Mouse (Mus musculus) natural killer cell, adult 2 months (primary cell): ENCODE measurements around the gene Gabbr1.
"Not testable (repeated sequence)": the region's sequence is repeated elsewhere in the genome, so short reads cannot be mapped to it uniquely, and the experiment has no call there.

Source experiments
- DNase-seq, 2 experiments: peaks; one replicate each; pipeline ENCODE4 v3.0.0; 2022; ENCODE audit warnings: low spot score in 2 of 2

Gabbr1 gene

GRCm38 (mm10) chr17:37045611-37046311, at the start of gene Gabbr1:
Gene Gabbr1, plus strand, starts transcription at chr17:37045966.
- peak; percentile 29 to 40 for DNase-seq

GRCm38 (mm10) chr17:36997033-36997735, 48.6 kb upstream of the Gabbr1 start:
- peak; percentile 16 to 50 for DNase-seq

DNA sequence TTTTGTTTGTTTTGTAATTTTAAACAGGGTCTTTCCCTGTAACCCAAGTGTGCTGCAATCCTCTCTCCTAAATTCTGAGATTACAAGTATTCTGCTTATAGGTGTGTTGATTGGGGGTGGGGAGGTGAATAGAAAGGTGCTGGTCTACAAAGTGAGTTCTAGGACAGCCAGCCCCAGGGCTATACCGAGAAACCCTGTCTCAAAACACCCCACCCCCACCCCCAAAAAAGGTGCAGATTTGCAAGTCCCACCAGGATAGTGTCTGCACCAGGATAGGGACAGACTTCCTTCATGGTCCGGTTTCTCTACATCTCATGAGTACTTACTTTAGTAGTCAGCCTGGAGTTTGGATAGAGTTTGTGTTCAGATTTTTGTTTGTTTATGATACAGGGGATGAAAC, 47.3 kb upstream of the Gabbr1 start:
- no peak for DNase-seq

DNA sequence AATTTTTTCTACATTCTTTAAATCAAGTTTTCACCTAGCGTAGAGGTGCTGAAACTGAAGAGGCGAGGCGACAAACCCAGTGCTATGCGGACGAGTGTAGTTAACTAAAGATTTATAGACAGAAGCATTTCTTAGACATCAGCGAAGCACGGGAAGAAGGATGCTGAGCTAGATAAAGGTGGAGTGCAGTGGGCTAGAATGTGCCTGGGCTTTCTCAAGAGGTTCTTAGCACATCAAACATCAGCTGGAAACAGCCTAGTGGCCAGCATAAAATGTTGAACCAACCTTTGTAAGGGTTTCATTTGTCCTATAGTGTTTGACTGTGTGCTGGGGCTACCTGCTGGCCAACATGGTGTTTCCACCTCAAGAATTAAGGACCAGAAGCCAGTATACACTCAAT, 44.9 kb upstream of the Gabbr1 start, which contains the start of gene Zfp57:
Zfp57 (plus strand) TSS at position 301 of the 400 bp plus-strand sequence.
- DNase-seq, result no peak

GRCm38 (mm10) chr17:37002364-37003330, 43.1 kb upstream of the Gabbr1 start:
- peak in 1 of 2 experiments; percentile 1 for DNase-seq

- no peak for DNase-seq
Measured at GRCm38 (mm10) chr17:37003366-37003765, 42.4 kb upstream of the Gabbr1 start.

GRCm38 (mm10) chr17:37008161-37008560, 37.6 kb upstream of the Gabbr1 start:
- DNase-seq, result no peak

GRCm38 (mm10) chr17:37009460-37010042, 36.2 kb upstream of the Gabbr1 start:
- DNase-seq, result peak in 1 of 2 experiments; percentile 3

DNA sequence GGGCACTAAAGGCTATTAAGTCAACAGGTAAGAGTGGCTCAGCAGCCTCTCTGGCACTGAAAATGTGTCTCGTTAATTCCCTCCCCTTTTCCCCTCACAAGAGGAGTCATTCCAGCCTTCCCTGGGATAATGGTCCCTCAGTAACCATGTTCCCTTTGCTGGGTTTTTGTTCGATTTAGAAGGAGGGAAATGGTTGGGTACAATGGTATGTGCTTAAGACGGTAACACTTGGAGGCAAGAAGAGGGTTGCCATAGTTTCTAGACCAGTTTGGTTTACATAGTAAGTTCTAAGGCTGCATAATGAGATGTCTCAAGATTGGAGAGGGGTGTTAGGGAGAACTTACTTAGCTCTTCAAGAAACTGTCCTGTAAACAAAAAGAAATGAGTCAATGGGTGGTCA, 34.0 kb upstream of the Gabbr1 start:
- DNase-seq, result no peak

DNA sequence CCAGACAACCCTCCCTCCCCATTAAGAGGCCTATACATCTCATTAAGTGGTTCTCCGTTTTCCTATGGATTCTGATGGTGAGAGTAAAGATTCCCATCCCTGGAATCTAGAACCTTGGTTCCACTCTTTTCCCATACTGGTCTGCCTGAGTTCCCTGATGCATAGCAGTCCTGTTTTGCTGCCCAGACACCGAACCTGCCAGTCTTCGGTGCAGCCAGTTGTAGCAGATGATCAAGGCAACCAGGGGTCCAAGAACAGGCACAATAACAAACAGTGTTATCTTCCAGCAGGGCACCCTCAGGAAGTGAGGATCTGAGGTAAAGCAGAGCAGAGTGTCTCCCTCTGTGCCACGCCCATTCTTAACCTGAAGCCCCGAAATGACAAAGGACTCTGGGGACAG, 33.6 kb upstream of the Gabbr1 start:
- no peak for DNase-seq

- DNase-seq, result no peak
Measured at GRCm38 (mm10) chr17:37016333-37016732, 29.4 kb upstream of the Gabbr1 start.

- DNase-seq, result no peak
Measured at GRCm38 (mm10) chr17:37018328-37018727, 27.4 kb upstream of the Gabbr1 start.

DNA sequence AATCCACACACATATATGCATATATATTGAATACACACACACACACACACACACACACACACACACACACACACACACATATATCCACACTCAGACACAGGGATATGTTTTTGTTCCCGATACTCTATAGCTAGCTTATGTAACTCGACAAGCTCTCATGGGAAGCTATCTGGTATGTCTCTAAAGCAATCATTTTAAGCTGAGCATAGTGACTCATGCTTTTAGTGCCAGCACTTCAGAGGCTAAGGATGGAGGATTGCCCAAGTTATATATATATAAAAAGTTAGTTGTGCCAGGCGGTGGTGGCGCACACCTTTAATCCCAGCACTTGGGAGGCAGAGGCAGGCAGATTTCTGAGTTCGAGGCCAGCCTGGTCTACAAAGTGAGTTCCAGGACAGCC, 26.5 kb upstream of the Gabbr1 start:
- not testable (repeated sequence) for DNase-seq

DNA sequence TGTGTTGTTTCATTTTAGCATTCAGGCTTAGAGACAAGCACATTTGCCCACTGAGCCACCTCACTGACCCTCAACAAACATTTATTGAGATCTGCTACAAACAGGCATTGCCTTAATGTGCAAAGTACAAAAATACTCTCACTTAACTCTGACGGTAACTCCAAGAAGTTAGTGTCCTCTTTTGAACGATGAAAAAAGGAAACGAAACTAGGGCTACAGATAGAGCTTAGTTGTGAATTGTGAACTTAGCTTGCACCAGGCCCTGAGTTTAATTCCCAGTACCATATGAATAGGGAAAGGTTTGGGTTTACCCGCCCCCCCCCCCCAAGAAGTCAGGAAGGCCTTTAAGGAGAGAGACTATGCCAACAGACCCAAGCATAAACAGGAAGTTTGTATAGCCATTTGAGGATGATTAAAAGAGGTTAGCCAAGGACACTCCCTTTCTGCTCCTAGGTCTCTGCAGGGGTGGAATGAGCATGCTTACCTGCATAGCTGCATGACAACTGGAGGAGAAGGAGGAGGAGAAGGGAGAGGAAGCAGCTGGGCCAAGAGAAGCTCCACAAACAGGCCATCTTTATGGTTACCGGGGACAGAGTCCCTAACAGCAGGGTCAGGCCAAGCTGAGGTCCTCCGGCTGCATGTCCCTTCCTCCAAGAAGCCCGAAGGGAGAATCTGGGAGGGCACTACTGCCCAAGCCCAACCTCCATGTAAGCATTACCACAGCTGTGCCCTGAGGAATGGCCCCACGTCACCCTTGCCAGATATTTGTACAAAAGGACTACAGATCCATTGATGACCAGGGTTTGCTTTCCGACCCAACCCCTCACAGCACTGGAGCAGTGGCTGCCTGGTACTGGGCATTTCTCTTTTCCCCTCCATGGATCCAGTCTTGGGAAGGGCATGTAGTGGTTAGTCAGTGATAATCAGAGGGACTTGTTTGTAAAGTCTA, 22.9 kb upstream of the Gabbr1 start, which contains the start of gene Mog:
Mog (minus strand) TSS at position 771 of the 949 bp plus-strand sequence.
- no peak for DNase-seq

DNA sequence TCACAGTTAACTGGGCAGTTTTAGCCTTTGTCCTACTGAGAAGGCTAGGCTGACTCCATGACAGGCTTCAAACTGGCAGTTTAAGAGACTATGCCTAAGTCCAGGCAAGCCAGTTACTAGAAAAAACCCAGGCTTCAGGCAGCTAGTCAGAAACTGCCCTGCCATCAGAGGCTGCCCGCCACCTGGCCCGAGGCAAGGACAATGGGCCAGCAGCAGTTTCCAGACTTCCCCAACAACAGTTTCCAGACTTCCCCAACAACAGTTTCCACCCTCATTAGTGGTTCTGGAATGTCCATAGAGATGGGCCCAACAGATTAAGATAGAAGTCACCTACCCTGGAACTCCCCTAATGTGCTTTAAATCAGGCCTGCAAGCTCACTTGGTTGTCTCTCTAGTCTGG, 19.3 kb upstream of the Gabbr1 start:
- no peak for DNase-seq

DNA sequence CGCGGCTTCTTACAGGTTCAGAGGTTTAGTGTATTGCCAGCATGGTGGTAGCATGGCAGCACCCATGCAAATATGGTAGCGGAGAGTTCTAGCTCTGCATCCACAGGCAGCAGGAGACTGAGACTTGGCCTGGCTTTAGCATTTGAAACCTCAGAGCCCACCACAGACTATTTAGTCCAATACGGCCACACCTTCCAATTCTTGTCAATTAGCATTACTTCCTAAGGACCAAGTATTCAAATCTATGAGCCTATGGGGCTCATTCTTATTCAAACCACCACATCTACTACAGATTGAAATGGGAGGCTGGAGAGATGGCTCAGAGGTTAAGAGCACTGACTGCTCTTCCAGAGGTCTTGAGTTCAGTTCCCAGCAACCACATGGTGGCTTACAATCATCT, 18.3 kb upstream of the Gabbr1 start:
- DNase-seq, result no peak

GRCm38 (mm10) chr17:37028212-37028611, 17.6 kb upstream of the Gabbr1 start:
- no peak for DNase-seq

GRCm38 (mm10) chr17:37028683-37029120, 17.1 kb upstream of the Gabbr1 start:
- peak; percentile 80 to 82 for DNase-seq

DNA sequence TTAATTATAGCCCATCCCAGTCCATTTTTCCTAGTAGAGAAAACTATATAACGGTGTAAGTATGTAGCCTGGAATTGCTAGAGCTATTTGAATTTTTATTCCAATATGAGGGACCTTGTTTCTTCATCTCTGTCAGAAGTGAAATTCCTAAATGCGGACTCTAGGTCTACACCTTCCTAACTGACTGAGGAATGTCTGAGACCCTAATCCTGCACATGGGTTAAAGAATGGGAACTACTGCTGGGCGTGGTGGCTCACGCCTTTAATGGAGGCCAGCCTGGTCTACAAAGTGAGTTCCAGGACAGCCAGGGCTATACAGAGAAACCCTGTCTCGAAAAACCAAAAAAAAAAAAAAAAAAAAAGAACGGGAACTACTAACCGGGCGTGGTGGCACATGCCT, 16.6 kb upstream of the Gabbr1 start:
- DNase-seq, result no peak

DNA sequence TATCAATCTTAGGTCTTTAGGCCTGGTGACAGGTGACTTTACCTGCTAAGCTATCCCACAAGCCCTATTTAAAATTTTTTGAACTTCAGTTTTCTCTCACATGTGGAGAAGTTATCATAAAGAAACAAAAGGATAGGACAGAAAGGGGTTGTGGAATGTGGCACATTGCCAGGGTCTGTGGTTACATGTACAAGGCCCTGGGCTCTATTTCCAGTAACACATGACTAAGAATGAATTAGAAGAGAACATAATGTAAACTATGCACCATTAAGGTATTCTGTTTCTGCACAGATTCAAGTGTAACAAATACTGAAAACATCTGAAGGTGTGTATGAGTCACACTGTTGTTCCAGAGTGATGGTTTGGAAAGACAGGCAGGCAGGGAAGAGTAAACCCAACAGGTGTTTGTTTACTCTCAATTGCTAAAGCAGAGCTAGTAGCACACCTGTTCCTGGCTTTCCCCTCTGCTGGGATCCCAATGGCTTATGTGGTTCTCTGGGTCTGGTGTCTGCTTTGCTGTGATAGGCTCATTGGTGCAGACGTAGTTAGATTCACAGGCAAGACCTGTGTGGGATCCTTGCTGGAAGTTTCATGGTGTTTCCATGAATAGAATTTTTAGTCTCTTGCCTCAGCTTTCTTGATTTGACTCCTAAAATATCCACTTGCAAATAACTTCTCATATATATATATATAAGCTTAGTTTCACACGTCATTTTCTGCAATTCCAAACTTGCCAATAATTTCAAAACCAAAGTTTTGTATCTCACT, 6.5 kb upstream of the Gabbr1 start:
- DNase-seq, result no peak
